Mouse (Mus musculus) CH12.LX (cell line): Measurements from ENCODE around the gene Gm35549. TPM values are rescaled to one million over a fixed set of nuclear protein-coding genes. Genes with fewer than 3 reads are reported as not detected.

Source experiments
- DNase-seq: peaks from one replicate; pipeline ENCODE4 v3.0.0-alpha.2; 2013; ENCODE audit errors: extremely low read depth
- H3K27ac ChIP-seq: 2 replicates; pipeline ENCODE4 v1.5.1; 2012; ENCODE audit warnings: low read depth, mild to moderate bottlenecking, control low read depth, moderate library complexity; ENCODE audit not compliant: insufficient read depth
- H3K27me3 ChIP-seq: replicated peaks from 2 replicates; pipeline ENCODE3; 2012; ENCODE audit warnings: inconsistent platforms
- H3K36me3 ChIP-seq, 2 experiments: replicated peaks in 1 of 2; 2 replicates each; pipeline versions ENCODE3 to v1.6.1; 2012; ENCODE audit warnings: inconsistent platforms in 1 of 2, low read length in 1 of 2, mild to moderate bottlenecking in 1 of 2, mixed read lengths in 1 of 2, moderate library complexity in 1 of 2; ENCODE audit not compliant: control insufficient read depth in 1 of 2, insufficient read depth in 1 of 2
- H3K4me1 ChIP-seq, 2 experiments: 2 replicates each; pipeline ENCODE4 v1.6.1; 2012; ENCODE audit warnings: inconsistent platforms in 1 of 2, moderate library complexity in 1 of 2; ENCODE audit not compliant: insufficient read depth in 2 of 2, control insufficient read depth in 1 of 2
- H3K4me2 ChIP-seq: 2 replicates; pipeline ENCODE4 v1.6.1; 2012; ENCODE audit warnings: low read depth, mild to moderate bottlenecking, control low read depth; ENCODE audit not compliant: poor library complexity, insufficient read depth, severe bottlenecking
- H3K4me3 ChIP-seq, 3 experiments: fragments of 150-350 bp in 1 of 3; sonication (generic) in 1 of 3; replicated peaks in 1 of 3; 2 replicates each; pipeline versions ENCODE3 to v1.5.1; 2011 to 2012; ENCODE audit warnings: low read depth in 2 of 3, low read length in 2 of 3, mild to moderate bottlenecking in 2 of 3, moderate library complexity in 2 of 3, control low read depth in 1 of 3, improper control_type of control experiment in 1 of 3, inconsistent platforms in 1 of 3, mixed read lengths in 1 of 3; ENCODE audit not compliant: poor library complexity in 1 of 3
- H3K79me2 ChIP-seq: replicated peaks from 2 replicates; pipeline ENCODE4 v1.6.1; 2012; ENCODE audit warnings: mild to moderate bottlenecking, moderate library complexity; ENCODE audit not compliant: control insufficient read depth, poor library complexity, insufficient read depth, severe bottlenecking; ENCODE audit errors: extremely low read depth
- H3K9ac ChIP-seq: 2 replicates; pipeline ENCODE4 v1.6.1; 2012; ENCODE audit warnings: low read depth, mild to moderate bottlenecking, control low read depth, moderate library complexity; ENCODE audit not compliant: insufficient read depth
- H3K9me3 ChIP-seq: replicated peaks from 2 replicates; pipeline ENCODE3; 2012; ENCODE audit warnings: low read length, inconsistent platforms, mixed read lengths
- E2F4 ChIP-seq: IDR thresholded peaks from 2 replicates; pipeline ENCODE4 v1.6.1; 2011; ENCODE audit warnings: low read depth, low read length, improper control_type of control experiment; ENCODE audit not compliant: insufficient replicate concordance
- ELF1 ChIP-seq: IDR thresholded peaks from 2 replicates; pipeline ENCODE4 v1.6.1; 2014; ENCODE audit warnings: low read depth, mild to moderate bottlenecking, inconsistent platforms, low read length, improper control_type of control experiment
- EP300 ChIP-seq: IDR thresholded peaks from 2 replicates; pipeline ENCODE4 v1.6.1; 2011; ENCODE audit warnings: low read length, improper control_type of control experiment
- GABPA ChIP-seq: IDR thresholded peaks from 2 replicates; pipeline ENCODE4 v1.6.1; 2012; ENCODE audit warnings: low read depth, low read length, improper control_type of control experiment, inconsistent platforms; ENCODE audit not compliant: insufficient replicate concordance
- JUN ChIP-seq: IDR thresholded peaks from 2 replicates; pipeline ENCODE4 v1.6.1; 2011; ENCODE audit warnings: low read depth, mild to moderate bottlenecking, low read length, improper control_type of control experiment, moderate library complexity; ENCODE audit not compliant: insufficient read depth
- MAFK ChIP-seq: IDR thresholded peaks from 2 replicates; pipeline ENCODE4 v1.6.1; 2011; ENCODE audit warnings: low read length, improper control_type of control experiment; ENCODE audit not compliant: insufficient replicate concordance
- MEF2A ChIP-seq: IDR thresholded peaks from 2 replicates; pipeline ENCODE4 v1.6.1; 2014; ENCODE audit warnings: low read depth, mild to moderate bottlenecking, inconsistent platforms, low read length, improper control_type of control experiment, borderline replicate concordance
- MYC ChIP-seq: IDR thresholded peaks from 2 replicates; pipeline ENCODE4 v1.6.1; 2011; ENCODE audit warnings: low read depth, mild to moderate bottlenecking, improper control_type of control experiment, low read length
- NELFE ChIP-seq: IDR thresholded peaks from 2 replicates; pipeline ENCODE4 v1.6.1; 2011; ENCODE audit warnings: low read depth, low read length, improper control_type of control experiment
- NRF1 ChIP-seq: IDR thresholded peaks from 2 replicates; pipeline ENCODE4 v1.6.1; 2014; ENCODE audit warnings: low read depth, mild to moderate bottlenecking, inconsistent platforms, low read length, improper control_type of control experiment, moderate library complexity
- POLR2A ChIP-seq: IDR thresholded peaks from 2 replicates; pipeline ENCODE4 v1.6.1; 2011; ENCODE audit warnings: low read depth, mild to moderate bottlenecking, improper control_type of control experiment, low read length
- POLR2AphosphoS2 ChIP-seq: IDR thresholded peaks from 2 replicates; pipeline ENCODE4 v1.6.1; 2011; ENCODE audit warnings: low read depth, low read length, improper control_type of control experiment
- SIN3A ChIP-seq: IDR thresholded peaks from 2 replicates; pipeline ENCODE4 v1.6.1; 2012; ENCODE audit warnings: low read length, improper control_type of control experiment, inconsistent platforms
- ZMIZ1 ChIP-seq: IDR thresholded peaks from 2 replicates; pipeline ENCODE4 v1.6.1; 2012; ENCODE audit warnings: low read depth, mild to moderate bottlenecking, inconsistent platforms, low read length, improper control_type of control experiment
- dilution Hi-C: fragments of 300-500 bp; cut with MboI; formaldehyde crosslinking; loops from 2 replicates; pipeline ENCODE4 v1.14.3; 2020; ENCODE audit warnings: low sequenced_read_pairs; ENCODE audit not compliant: extremely low pct_unique_long_range_greater_than_20kb, extremely low pct_ligation_motif_present
- in situ Hi-C: fragments of 300-500 bp; cut with MboI; formaldehyde crosslinking; loops from 3 replicates; pipeline ENCODE4 v1.14.3; 2019; ENCODE audit warnings: low sequenced_read_pairs, low pct_ligation_motif_present, low pct_unique_long_range_greater_than_20kb, mixed read lengths
- polyA plus RNA-seq: library from polyadenylated mRNA; unstranded; fragments of >175 nt; gene quantifications from 2 replicates; pipeline ENCODE4 v1.2.1, GENCODE M21; 2012; ENCODE audit warnings: low read depth; ENCODE audit not compliant: insufficient read length
- total RNA-seq, 2 experiments: library from RNA; depleted of rRNA; stranded (reverse); fragments of 300-350 nt in 1 of 2; fragments of >200 nt in 1 of 2; gene quantifications; 2 replicates each; pipeline ENCODE4 v1.2.3; 2012 to 2014

Gm35549 gene
- total and polyA plus RNA-seq, 3 experiments: not detected

DNA sequence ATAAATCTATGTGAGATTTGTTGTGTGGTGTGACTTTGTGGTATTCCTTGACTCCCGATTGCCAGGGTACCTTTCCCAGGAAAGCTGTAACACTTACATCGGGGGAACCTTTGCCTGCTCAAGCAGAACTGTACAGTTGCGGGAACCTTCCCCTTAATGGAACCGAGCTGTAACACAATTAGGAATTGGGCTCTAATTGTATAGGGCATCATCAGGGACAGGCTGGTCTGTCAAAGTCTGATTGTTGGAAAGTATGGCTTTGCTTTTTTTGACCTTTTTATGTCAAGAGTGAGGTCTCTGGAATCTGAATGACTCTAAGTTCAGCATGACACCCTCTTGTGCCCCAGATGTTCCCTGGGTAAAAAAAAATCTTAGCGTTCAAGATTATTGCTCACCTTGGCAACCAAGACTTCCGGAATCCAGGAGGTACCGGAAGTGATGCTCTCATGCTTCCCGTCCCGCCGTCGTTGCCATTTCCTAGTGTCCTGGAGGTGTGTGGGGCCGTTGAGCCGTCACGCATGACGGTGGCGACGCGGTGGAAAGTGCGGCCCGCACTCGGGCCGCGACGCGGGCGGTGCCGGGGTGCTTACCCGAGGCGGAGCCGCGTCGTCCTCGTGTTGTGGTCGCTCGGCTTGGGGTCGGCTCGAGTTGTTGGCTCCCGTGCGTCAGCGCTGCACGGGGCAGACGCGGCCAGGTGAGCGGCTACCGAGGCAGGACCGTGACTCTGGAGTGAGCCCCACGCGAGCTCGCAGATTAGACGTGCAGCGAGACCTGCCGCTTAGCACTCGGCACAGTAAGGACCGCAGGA, 42.7 kb upstream of the Gm35549 start (continued):
- TF ChIP-seq JUN (no peak), SIN3A (peak; percentile 75), MYC (0 out of 2 replicates have a peak, but pooled peaks have one; percentile 44), NELFE (peak; percentile 79), NRF1 (0 out of 2 replicates have a peak, but pooled peaks have one; percentile 14), ZMIZ1 (peak; percentile 20; the same call in 1 of the 2 replicates), E2F4 (no peak), ELF1 (peak; percentile 95), GABPA (no peak)
- TF ChIP-seq, all 38 proteins: peak for 13

DNA sequence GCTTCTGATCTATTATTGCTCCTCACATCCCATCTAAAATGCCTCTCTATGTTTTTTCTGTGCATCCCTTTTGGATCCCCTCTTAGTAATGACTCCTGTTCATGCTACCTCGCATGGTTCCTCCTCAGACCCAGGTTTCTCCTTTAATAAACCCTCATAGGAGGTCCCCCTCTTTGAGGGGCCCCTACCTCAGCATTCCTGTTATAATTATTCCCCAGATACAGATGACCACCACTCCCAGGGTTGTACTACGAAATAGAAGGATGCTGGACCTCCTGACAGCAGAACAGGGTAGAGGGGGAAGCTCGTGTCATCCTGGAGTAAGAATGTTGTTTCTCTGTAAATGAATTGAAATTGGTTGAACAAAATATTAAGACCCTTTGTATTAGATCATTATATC, 41.5 kb upstream of the Gm35549 start, which contains the start of gene Zkscan7:
Gene Zkscan7 (plus strand): TSS at position 301 of the 400 bp plus-strand sequence.
- H3K36me3 ChIP-seq: peaks cover 3 to 20% of the 10 kb centered on the region in 2 experiments
- peak within 1 kb of the TSS; percentile 61 for H3K4me2 ChIP-seq
- peak within 1 kb of the TSS; percentile 3; the same call in 1 of the 2 replicates for H3K9ac ChIP-seq
- H3K27me3 ChIP-seq: peaks cover 11% of the 10 kb centered on the region
- TF ChIP-seq POLR2A: no peak
- H3K9me3 ChIP-seq: peaks cover 16% of the 10 kb centered on the region
- dilution Hi-C loops (no loop called here), in situ Hi-C loops (no loop called here)
- DNase-seq: no peak
- peaks cover 3 to 15% of the 10 kb centered on the region in 2 experiments; a peak in 3 of 4 replicates for H3K4me1 ChIP-seq
- H3K79me2 ChIP-seq: no peaks in the 10 kb centered on the region
- peak within 1 kb of the TSS; percentile 27 to 89 (median 80) for H3K4me3 ChIP-seq
- H3K27ac ChIP-seq: no peak within 1 kb of the TSS

DNA sequence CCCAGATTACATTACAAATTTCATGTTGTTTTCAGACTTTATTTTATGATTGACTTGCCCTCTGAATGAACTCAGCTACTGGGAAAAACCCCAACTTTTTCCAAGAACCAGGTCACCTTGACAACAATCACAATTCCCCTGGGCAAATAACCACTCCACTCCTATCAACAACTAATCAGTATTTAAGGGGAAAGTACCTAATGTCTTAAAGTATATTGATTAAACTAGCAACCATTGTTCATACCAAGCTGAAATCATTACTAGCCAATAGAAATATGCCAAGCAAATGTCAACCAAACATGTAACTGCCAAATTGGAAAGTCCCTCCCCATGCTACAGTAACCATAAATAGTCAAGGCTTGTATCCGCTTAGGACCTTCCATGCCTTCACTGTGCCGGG, 31.3 kb upstream of the Gm35549 start:
- no peaks in the 10 kb centered on the region for H3K79me2 ChIP-seq
- no peak overlapping the region for H3K27ac ChIP-seq
- no peak overlapping the region for H3K4me2 ChIP-seq
- in situ Hi-C loops: no loop called here
- DNase-seq: peak; percentile 48
- peaks cover 8% of the 10 kb centered on the region for H3K9me3 ChIP-seq
- no peaks in the 10 kb centered on the region for H3K27me3 ChIP-seq
- TF ChIP-seq MEF2A (peak; percentile 42; the same call in 1 of the 2 replicates), SIN3A (0 out of 2 replicates have a peak, but pooled peaks have one; percentile 12), POLR2AphosphoS2 (no peak), EP300 (peak; percentile 47; the same call in 1 of the 2 replicates), MAFK (no peak)
- TF ChIP-seq, all 38 proteins: peak for 3
- H3K36me3 ChIP-seq: no peaks in the 10 kb centered on the region
- H3K4me1 ChIP-seq: peaks cover 0 to 13% of the 10 kb centered on the region in 2 experiments; a peak in 1 of 4 replicates
- dilution Hi-C loops: no loop called here
- no peak overlapping the region for H3K4me3 ChIP-seq
- H3K9ac ChIP-seq: no peak overlapping the region
